Mouse (Mus musculus): ENCODE results near the gene Mprip.
"Not testable (repeated sequence)": the region's sequence is repeated elsewhere in the genome, so short reads cannot be mapped to it uniquely, and the experiment has no call there.

Mprip gene

GRCm38 (mm10) chr11:59717801-59718291 is 56.7 kb downstream of the Mprip start:
- DNase-seq: no peak

DNA sequence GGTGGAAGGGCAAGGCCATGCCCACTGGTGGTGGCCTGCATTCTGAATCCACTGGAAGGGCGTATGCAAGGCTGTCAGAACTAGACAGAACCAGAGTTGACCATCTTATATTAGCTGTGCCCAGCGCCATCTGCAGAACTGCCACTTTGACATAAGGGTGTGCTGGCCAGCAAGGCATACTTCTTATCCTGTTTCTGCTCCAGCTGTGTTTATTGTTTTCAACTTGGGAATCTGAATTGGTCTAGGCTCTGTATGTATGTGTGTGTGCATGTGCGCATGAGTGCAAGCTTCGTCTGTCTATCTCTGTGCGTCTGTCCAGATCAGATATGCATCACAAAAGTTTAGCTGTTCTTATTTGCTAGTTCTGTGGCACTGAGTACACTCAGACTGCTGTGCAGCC is 58.1 kb downstream of the Mprip start:
- no peak for DNase-seq

GRCm38 (mm10) chr11:59721385-59721784 is 60.3 kb downstream of the Mprip start:
- DNase-seq: peak; percentile 45 to 47

DNA sequence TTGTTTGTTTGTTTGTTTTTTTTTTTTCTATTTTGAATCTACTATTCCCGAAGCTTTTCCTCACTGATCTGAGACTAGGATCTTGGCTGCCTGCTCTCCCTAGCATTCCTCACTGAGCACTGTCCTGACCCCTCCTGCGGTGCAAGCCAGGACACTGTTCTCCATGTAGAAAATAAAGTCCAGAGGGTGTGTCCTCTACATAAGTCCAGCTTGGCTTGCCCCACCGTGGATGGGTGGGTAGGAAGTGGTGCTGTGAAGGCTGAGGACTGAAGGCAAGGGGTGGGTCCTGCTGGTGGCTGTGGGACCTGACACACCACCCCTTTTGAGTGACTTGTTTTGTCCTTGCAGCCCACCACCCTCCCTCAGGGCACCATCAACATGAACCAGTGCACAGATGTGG is 66.1 kb downstream of the Mprip start:
- no peak for DNase-seq

DNA sequence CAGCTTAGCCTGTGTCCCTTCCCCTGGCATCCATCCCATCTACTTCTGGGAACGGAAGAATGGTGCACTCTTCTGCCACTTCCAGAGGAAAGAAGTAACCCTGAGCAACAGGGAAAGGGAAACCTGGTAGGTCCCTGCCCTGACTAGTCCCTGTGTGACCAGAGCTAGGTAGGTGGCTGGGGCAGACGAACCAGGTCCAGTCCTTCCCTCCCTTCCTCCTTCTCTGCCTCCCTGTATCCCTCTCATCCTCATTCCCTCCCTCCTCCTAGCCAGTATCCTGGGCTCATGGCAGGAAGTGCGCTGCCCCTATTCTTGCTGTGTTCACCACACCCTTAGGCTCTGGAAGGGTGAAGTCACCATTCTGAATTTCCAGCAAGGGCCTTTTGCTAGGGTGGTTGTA is 70.7 kb downstream of the Mprip start:
- DNase-seq: no peak

GRCm38 (mm10) chr11:59732407-59733066 is 71.4 kb downstream of the Mprip start:
- DNase-seq: peak in 1 of 2 experiments; percentile 22

GRCm38 (mm10) chr11:59733600-59733999 is 72.5 kb downstream of the Mprip start:
- DNase-seq: not testable (repeated sequence)

DNA sequence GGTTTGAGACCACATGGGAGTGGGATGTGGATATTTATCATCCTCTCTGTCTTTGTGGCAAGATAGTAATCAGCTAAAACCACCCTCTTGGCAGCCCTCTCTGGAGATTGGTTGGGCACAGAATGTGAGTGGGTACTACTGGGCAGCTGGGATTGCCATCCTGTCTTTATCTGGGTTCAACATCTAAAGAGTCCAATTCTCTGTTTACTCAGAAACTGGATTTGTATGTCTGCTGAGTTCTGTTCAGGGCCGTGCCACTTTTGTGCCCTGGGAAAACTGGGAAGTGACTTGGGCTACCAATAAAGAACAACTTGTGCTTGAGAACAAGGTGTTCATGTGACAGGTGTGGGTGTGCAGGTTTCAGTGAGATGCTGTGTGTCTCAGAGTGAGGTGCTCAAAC is 73.2 kb downstream of the Mprip start:
- no peak for DNase-seq

GRCm38 (mm10) chr11:59735938-59736337 is 74.8 kb downstream of the Mprip start:
- peak in 1 of 2 experiments; percentile 24 for DNase-seq

- peak; percentile 46 to 53 for DNase-seq
Observed at GRCm38 (mm10) chr11:59737250-59737649, 76.1 kb downstream of the Mprip start.

- no peak for DNase-seq
Observed at GRCm38 (mm10) chr11:59739996-59740395, 78.9 kb downstream of the Mprip start.

GRCm38 (mm10) chr11:59741915-59742314 is 80.8 kb downstream of the Mprip start:
- peak in 1 of 2 experiments; percentile 34 for DNase-seq

DNA sequence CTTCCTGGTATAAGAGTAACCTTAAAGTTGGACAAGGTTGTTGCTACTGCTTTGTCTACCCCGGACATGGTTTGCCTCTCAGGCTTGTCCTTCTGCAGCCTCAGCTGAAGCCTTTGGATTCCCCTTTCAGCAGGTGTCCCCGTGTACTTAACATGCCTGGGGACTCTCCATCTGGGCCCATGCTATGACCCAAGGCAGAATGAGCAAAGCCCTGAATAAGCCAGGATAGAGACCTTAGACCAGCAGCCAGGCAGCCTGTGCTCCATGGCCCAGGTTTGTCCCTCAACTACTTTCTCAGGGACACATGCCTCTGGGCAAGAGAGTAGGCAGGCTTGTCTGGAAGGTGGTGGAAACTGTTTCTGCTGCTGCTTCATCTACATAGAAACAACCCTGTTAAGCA is 82.2 kb downstream of the Mprip start:
- DNase-seq: peak; percentile 36 to 52

DNA sequence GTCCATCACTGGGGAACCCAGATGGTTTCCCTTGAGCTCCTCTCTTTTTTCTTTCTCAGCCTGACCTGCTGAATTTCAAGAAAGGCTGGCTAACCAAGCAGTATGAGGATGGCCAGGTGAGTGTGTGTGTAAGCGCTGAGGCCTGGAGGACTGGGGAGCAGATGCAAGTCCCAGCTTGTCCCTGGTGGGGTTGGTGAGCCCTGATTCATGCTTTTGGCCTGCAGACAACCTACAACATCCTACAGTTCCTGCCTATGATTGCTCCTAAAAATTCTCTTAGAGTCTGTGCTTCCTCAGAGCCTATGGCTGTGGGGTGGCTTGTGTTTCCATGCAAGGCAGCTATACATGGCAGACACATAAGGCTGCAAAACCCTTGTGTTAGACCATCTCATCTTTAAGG is 82.6 kb downstream of the Mprip start:
- DNase-seq: no peak

GRCm38 (mm10) chr11:59744374-59744773 is 83.3 kb downstream of the Mprip start:
- peak; percentile 35 to 47 for DNase-seq

DNA sequence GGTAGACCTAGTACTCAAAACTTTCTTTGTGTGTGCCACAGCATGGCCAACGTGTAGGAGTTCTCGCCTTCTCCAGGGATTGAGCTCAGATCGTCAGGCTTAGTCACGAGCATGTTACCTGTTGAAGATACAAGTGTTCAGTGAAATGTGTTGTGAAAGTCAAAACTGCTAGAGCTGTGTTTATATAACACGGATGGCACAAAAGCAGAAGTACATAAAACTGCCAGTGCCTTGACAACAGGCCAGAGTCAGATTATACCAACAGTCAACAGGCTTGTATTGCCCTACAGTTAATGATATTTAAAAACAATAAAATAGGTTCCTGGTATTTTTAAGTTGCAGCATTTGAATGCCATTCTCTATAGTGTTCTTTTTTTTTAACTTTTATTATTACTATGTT is 84.7 kb downstream of the Mprip start:
- no peak for DNase-seq

DNA sequence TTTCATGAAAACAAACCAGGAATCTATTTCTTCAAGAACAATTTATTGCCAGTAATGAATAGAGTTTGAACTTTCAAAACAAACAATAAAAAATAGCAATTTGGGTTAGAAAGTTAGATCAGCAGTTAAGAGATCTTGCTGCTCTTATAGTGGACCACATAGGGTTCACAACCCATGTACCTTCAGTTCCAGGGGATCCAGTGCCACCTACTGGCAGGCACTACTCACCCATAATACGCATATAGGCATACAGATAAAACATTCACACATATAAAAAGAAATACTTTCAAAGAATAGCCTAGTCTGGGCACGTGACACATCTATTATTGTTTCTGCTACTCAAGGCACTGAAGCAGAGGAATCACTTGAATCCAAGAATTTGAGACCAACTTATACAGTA is 85.5 kb downstream of the Mprip start:
- DNase-seq: peak; percentile 57

DNA sequence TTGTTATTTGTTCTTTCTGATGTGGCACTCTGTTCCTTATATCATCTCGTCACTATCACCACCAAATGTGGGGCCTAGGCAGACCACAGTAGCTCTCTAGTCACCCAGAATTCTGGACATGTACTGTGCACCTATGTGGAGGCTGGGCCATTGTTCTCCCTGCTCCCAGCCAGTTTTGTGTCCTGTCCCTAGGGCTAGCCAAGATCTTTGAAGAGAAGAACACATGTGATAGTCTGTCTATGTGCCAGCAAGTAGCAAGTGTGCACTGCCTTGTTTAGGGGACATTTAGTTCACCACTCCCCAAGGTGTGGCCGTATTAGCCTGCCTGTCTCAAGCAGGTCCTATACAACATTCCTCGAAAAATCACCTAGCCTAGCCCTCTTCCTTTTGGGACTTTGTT is 87.9 kb downstream of the Mprip start:
- DNase-seq: no peak

DNA sequence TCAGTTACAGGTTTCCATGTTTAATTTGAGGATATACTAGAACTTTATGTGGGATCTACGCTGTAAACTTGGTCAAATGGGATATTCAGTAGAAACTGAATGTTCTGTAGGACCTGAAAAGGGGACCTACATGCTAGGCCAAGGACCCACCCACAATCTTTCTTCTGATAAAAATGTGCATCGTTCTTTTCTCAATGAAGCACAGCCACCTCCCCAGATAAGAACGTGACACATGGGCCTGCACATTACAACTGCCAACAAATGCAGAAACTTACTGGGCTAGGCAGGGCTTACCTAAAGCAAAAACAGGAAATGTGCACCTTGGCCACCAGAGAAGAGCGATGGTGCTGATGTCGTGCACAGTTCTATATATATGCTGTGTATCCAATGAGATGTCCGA is 93.4 kb downstream of the Mprip start:
- DNase-seq: no peak

GRCm38 (mm10) chr11:59756351-59756750 is 95.2 kb downstream of the Mprip start:
- DNase-seq: no peak

- peak; percentile 40 to 50 for DNase-seq
Observed at GRCm38 (mm10) chr11:59758191-59758985, 97.3 kb downstream of the Mprip start.

GRCm38 (mm10) chr11:59759178-59759577 is 98.1 kb downstream of the Mprip start:
- DNase-seq: peak; percentile 88 to 93

- no peak for DNase-seq
Observed at GRCm38 (mm10) chr11:59759626-59760025, 98.5 kb downstream of the Mprip start.

GRCm38 (mm10) chr11:59760796-59761195 is 99.7 kb downstream of the Mprip start:
- peak; percentile 48 to 49 for DNase-seq

Data from cerebellum, postnatal 36 days (tissue).